Mouse (Mus musculus): Measurements from ENCODE around the gene Kpna2. TPM values are rescaled to one million over a fixed set of nuclear protein-coding genes. Genes with fewer than 3 reads are reported as not detected.

Gene Kpna2
- polyA plus RNA-seq, 1 experiment: 16.1 TPM

DNA sequence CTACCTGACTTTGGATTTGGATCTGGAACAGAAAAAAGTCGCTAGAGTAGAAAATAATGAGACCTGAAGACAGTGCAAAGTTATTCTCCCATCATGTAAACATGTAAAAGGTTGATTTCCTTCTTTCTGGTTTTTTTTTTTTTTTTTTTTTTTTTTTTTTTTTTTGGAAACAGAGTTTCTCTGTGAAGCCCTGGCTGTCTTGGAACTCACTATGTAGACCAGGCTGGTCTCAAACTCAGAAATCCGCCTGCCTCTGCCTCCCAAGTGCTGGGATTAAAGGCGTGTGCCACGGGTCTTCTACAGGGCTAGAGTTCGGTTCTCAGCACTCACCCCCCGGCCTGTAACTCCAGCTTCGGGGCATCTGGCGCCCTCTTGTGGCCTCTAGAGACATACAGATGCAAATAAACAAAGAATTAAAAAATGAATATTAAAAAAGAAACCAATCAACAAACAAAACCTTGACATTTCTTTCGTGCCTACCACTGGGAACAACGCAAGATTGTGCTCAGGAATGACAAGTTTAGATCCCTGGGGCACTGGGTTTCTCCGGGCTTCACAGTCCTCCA is 14.8 kb upstream of the Kpna2 start:
- H3K4me1 ChIP-seq (ENCODE audit: control insufficient read depth, insufficient read depth, insufficient read length): peaks cover 6% of the 10 kb centered on the region
- no peak overlapping the region for H3K27ac ChIP-seq (ENCODE audit: insufficient read depth, low read length)
- H3K4me3 ChIP-seq (ENCODE audit: extremely low read depth, insufficient read depth, insufficient read length): no peak overlapping the region
- H3K36me3 ChIP-seq (ENCODE audit: control insufficient read depth, insufficient read depth, low read length): no peaks in the 10 kb centered on the region
- 84% methylated on average over 11 of the region's 11 CpGs for WGBS
- no peaks in the 10 kb centered on the region for H3K27me3 ChIP-seq (ENCODE audit: control insufficient read depth, insufficient read depth, low read length)
- TF ChIP-seq POLR2A (IDR thresholded peaks at IDR 0.05; ENCODE audit: low read depth, low read length): no peak
- no peak for TF ChIP-seq CTCF (IDR thresholded peaks at IDR 0.05; ENCODE audit: extremely low read depth, insufficient read depth, insufficient read length, insufficient replicate concordance)
- no peak for DNase-seq (ENCODE audit: low read depth in 1 of 2, low spot score in 2 of 2)

DNA sequence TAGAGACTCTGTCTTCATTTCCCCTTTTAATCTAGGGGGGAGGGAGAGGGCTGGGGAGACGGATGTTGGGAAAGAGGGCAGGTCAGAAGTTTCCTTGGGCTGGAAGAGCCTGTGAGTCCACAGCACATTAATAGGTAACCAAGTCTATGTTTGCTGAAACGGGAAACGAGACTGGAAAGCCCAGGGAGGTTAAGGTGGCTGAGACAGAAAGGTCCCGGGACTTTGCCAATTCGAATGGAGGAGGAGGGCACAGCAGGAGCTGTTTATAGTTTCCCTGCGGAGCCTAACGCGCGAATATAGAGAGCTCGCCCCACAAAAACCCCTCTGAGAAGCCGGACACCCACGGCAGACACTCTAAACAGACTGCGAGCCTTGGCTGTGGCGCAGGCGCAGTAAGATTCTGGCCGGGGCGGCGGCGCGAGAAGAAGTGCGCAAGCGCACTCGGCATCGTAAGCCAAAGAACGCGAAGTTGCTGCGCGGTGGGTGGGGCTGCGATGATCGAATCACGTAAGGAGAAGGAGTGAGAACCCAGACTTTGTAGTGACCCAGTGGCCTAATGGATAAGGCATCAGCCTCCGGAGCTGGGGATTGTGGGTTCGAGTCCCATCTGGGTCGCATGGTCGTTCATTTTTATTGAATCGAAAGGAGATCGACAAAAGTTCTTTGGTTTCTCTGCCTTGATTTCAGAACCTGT is 13.1 kb upstream of the Kpna2 start:
- H3K4me1 ChIP-seq (ENCODE audit: control insufficient read depth, insufficient read depth, insufficient read length): peaks cover 6% of the 10 kb centered on the region
- no peaks in the 10 kb centered on the region for H3K36me3 ChIP-seq (ENCODE audit: control insufficient read depth, insufficient read depth, low read length)
- WGBS: under 1% methylated on average over 37 of the region's 37 CpGs
- H3K27ac ChIP-seq (ENCODE audit: insufficient read depth, low read length): peak overlapping the region; percentile 100
- H3K27me3 ChIP-seq (ENCODE audit: control insufficient read depth, insufficient read depth, low read length): no peaks in the 10 kb centered on the region
- peak; percentile 92 to 96 for DNase-seq (ENCODE audit: low read depth in 1 of 2, low spot score in 2 of 2)
- peak overlapping the region; percentile 84 for H3K4me3 ChIP-seq (ENCODE audit: extremely low read depth, insufficient read depth, insufficient read length)
- no peak for TF ChIP-seq CTCF (IDR thresholded peaks at IDR 0.05; ENCODE audit: extremely low read depth, insufficient read depth, insufficient read length, insufficient replicate concordance)
- peak; percentile 97 for TF ChIP-seq POLR2A (IDR thresholded peaks at IDR 0.05; ENCODE audit: low read depth, low read length)

DNA sequence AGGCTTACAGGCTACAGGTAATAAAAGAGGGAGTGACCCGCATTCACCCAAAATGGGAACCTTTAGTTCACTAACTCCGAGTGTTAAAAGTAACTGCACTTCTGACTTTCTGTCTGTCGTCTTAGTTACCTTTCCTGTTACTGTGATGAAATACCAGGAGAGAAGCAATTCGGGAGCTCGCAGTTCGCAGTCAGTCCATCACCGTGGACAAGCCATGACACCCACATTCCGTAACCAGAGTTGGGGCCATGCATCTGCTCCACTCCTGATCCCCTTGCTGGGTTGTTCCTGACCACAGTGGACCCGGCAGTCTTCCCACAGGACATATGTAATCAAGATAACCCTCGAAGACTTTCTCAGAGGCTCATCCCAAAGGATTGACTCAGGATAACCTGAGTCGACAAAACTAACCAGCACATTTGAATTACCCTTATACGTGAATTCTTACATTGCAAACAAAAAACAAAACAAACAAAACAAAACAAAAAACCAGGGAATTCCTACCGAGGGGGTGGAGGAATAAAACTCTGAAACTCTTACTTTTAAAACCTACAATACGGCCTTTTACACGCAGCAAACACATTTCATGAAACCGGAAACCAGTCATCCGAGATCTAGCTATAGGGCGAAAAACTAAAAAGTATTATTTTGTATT is 12.5 kb upstream of the Kpna2 start:
- Histone ChIP-seq H3K4me1 (ENCODE audit: control insufficient read depth, insufficient read depth, insufficient read length) (peaks cover 6% of the 10 kb centered on the region), H3K4me3 (ENCODE audit: extremely low read depth, insufficient read depth, insufficient read length) (peak overlapping the region; percentile 84), H3K27ac (ENCODE audit: insufficient read depth, low read length) (peak overlapping the region; percentile 100), H3K27me3 (ENCODE audit: control insufficient read depth, insufficient read depth, low read length) (no peaks in the 10 kb centered on the region), H3K36me3 (ENCODE audit: control insufficient read depth, insufficient read depth, low read length) (no peaks in the 10 kb centered on the region)
- WGBS: 30% methylated on average over 18 of the region's 18 CpGs
- DNase-seq (ENCODE audit: low read depth in 1 of 2, low spot score in 2 of 2): no peak
- TF ChIP-seq POLR2A (IDR thresholded peaks at IDR 0.05; ENCODE audit: low read depth, low read length): no peak
- no peak for TF ChIP-seq CTCF (IDR thresholded peaks at IDR 0.05; ENCODE audit: extremely low read depth, insufficient read depth, insufficient read length, insufficient replicate concordance)

DNA sequence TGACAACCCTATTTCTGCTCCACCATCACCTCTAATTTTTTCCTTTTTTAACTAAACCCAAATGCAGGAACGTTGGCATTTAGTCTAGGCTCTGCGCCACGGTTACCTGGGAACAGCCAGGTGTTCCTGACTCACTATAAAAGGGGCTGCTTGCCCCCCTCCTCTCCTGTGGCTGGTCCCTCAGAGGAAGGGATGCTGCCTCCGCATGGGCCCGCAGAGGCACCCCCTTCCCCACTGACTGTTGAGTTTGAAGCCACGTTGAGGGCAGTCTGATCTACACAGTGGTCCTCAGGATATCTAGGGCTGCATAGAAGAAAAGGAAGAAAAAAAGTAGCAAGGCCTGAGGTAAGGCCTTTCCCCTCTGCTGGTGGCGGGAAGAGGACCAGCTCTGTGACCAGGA is 11.8 kb upstream of the Kpna2 start:
- 85% methylated on average over 7 of the region's 7 CpGs for WGBS
- no peak for TF ChIP-seq CTCF (IDR thresholded peaks at IDR 0.05; ENCODE audit: extremely low read depth, insufficient read depth, insufficient read length, insufficient replicate concordance)
- TF ChIP-seq POLR2A (IDR thresholded peaks at IDR 0.05; ENCODE audit: low read depth, low read length): no peak
- no peak overlapping the region for H3K27ac ChIP-seq (ENCODE audit: insufficient read depth, low read length)

DNA sequence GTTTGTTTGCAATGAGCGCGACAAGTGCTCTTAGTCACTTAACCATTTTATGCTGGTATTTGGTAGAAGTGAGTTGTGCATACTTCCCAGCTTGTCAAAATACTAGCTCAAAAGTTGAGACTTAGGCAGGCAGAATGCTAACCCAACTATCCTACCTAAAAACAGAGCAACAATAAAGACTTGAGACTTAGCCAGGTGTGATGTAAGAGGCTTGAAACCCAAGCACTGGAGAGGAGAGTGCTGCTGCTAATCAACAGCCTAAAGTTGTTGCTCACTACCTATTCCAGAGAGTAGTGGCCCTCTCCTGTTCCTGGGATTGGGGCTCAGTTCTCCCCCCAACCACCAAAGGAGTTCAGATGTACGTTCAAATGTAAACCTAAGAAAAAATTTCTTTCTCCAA is 11.1 kb upstream of the Kpna2 start:
- WGBS: 96% methylated on average over 3 of the region's 3 CpGs

More for the DNA sequence above, 11.8 kb upstream of the Kpna2 start:
- no peak for DNase-seq (ENCODE audit: low read depth in 1 of 2, low spot score in 2 of 2)
- no peaks in the 10 kb centered on the region for H3K36me3 ChIP-seq (ENCODE audit: control insufficient read depth, insufficient read depth, low read length)
- H3K27me3 ChIP-seq (ENCODE audit: control insufficient read depth, insufficient read depth, low read length): no peaks in the 10 kb centered on the region
- H3K4me3 ChIP-seq (ENCODE audit: extremely low read depth, insufficient read depth, insufficient read length): no peak overlapping the region
- H3K4me1 ChIP-seq (ENCODE audit: control insufficient read depth, insufficient read depth, insufficient read length): peaks cover 6% of the 10 kb centered on the region

DNA sequence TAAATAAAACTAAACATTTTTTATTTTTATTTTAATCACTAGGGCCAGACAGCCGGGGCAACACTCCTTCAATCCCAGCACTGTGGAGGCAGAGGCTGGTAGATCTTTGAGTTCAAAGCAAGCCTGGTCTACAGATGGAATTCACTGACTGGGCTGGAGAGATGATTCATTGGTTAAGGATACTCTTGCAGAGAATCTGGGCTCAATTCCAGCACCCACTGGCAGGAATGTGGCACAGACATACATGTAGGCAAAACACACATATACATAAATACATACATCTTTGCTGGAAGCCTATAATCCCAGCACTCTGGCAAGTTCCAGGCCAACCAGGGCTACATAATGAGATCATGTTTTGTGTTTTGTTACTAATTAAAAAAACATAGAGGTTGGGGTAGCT is 6.2 kb upstream of the Kpna2 start:
- no peak for DNase-seq (ENCODE audit: low read depth in 1 of 2, low spot score in 2 of 2)
- H3K4me3 ChIP-seq (ENCODE audit: extremely low read depth, insufficient read depth, insufficient read length): no peak overlapping the region
- H3K4me1 ChIP-seq (ENCODE audit: control insufficient read depth, insufficient read depth, insufficient read length): no peaks in the 10 kb centered on the region
- H3K27me3 ChIP-seq (ENCODE audit: control insufficient read depth, insufficient read depth, low read length): no peaks in the 10 kb centered on the region
- WGBS: 97% methylated on average over 1 of the region's 1 CpGs
- H3K27ac ChIP-seq (ENCODE audit: insufficient read depth, low read length): no peak overlapping the region
- TF ChIP-seq CTCF (IDR thresholded peaks at IDR 0.05; ENCODE audit: extremely low read depth, insufficient read depth, insufficient read length, insufficient replicate concordance) (no peak), POLR2A (IDR thresholded peaks at IDR 0.05; ENCODE audit: low read depth, low read length) (no peak)
- H3K36me3 ChIP-seq (ENCODE audit: control insufficient read depth, insufficient read depth, low read length): no peaks in the 10 kb centered on the region

More for the DNA sequence above, 11.1 kb upstream of the Kpna2 start:
- H3K4me1 ChIP-seq (ENCODE audit: control insufficient read depth, insufficient read depth, insufficient read length): peaks cover 6% of the 10 kb centered on the region
- DNase-seq (ENCODE audit: low read depth in 1 of 2, low spot score in 2 of 2): no peak
- TF ChIP-seq CTCF (IDR thresholded peaks at IDR 0.05; ENCODE audit: extremely low read depth, insufficient read depth, insufficient read length, insufficient replicate concordance) (no peak), POLR2A (IDR thresholded peaks at IDR 0.05; ENCODE audit: low read depth, low read length) (no peak)
- no peak overlapping the region for H3K4me3 ChIP-seq (ENCODE audit: extremely low read depth, insufficient read depth, insufficient read length)
- H3K27me3 ChIP-seq (ENCODE audit: control insufficient read depth, insufficient read depth, low read length): no peaks in the 10 kb centered on the region
- H3K36me3 ChIP-seq (ENCODE audit: control insufficient read depth, insufficient read depth, low read length): no peaks in the 10 kb centered on the region
- no peak overlapping the region for H3K27ac ChIP-seq (ENCODE audit: insufficient read depth, low read length)
